Mouse (Mus musculus): ENCODE data around the gene Yjefn3. TPM values are rescaled to one million over a fixed set of nuclear protein-coding genes. Genes with fewer than 3 reads are reported as not detected.

Gene Yjefn3
- polyA plus RNA-seq, 1 experiment = not detected

- Histone ChIP-seq H3K4me1 (ENCODE audit: control insufficient read depth, insufficient read depth, low read length) (no peaks in the 10 kb centered on the region), H3K27ac (ENCODE audit: insufficient read depth, low read length) (no peak overlapping the region), H3K4me3 (ENCODE audit: insufficient read depth, low read length) (no peak overlapping the region)
- TF ChIP-seq POLR2A (IDR thresholded peaks at IDR 0.05; ENCODE audit: low read depth, low read length) (no peak), CTCF (IDR thresholded peaks at IDR 0.05; ENCODE audit: borderline replicate concordance, insufficient read depth, low read length) (no peak)
These were observed 20.3 kb downstream of the Yjefn3 start for GRCm38 (mm10) chr8:69882021-69882756.

- Histone ChIP-seq H3K27ac (ENCODE audit: insufficient read depth, low read length) (no peak overlapping the region), H3K4me1 (ENCODE audit: control insufficient read depth, insufficient read depth, low read length) (no peaks in the 10 kb centered on the region), H3K4me3 (ENCODE audit: insufficient read depth, low read length) (no peak overlapping the region)
- TF ChIP-seq CTCF (IDR thresholded peaks at IDR 0.05; ENCODE audit: borderline replicate concordance, insufficient read depth, low read length) (no peak), POLR2A (IDR thresholded peaks at IDR 0.05; ENCODE audit: low read depth, low read length) (no peak)
These were observed 21.1 kb downstream of the Yjefn3 start for GRCm38 (mm10) chr8:69881261-69881865.

GRCm38 (mm10) chr8:69880841-69881240 lies 21.7 kb downstream of the Yjefn3 start:
- no peaks in the 10 kb centered on the region for H3K4me1 ChIP-seq (ENCODE audit: control insufficient read depth, insufficient read depth, low read length)
- no peak overlapping the region for H3K4me3 ChIP-seq (ENCODE audit: insufficient read depth, low read length)
- H3K27ac ChIP-seq (ENCODE audit: insufficient read depth, low read length) = no peak overlapping the region
- TF ChIP-seq POLR2A (IDR thresholded peaks at IDR 0.05; ENCODE audit: low read depth, low read length) = no peak

DNA sequence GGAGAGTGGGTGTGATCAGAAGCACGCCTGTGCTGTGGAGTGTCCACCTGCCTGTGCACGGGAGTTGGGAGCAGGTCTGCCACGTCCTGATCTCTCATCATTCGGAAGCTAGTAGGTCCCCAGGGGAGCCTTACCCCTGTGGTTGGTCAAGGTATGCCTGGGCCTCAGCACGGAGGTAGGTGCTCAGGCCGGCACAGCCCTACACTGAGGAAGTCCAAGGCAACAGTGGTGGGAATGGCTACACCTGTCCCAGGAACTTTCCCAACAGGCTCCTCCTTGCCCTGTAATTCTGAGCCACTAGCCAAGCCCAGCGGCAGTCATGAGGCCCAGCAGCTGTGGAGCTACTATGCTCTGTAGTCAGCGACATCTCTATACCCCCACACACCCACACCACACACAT lies 22.8 kb downstream of the Yjefn3 start:
- H3K27ac ChIP-seq (ENCODE audit: insufficient read depth, low read length) = no peak overlapping the region
- no peak overlapping the region for H3K4me3 ChIP-seq (ENCODE audit: insufficient read depth, low read length)
- H3K4me1 ChIP-seq (ENCODE audit: control insufficient read depth, insufficient read depth, low read length) = no peaks in the 10 kb centered on the region
- TF ChIP-seq POLR2A (IDR thresholded peaks at IDR 0.05; ENCODE audit: low read depth, low read length) (no peak), CTCF (IDR thresholded peaks at IDR 0.05; ENCODE audit: borderline replicate concordance, insufficient read depth, low read length) (no peak)

DNA sequence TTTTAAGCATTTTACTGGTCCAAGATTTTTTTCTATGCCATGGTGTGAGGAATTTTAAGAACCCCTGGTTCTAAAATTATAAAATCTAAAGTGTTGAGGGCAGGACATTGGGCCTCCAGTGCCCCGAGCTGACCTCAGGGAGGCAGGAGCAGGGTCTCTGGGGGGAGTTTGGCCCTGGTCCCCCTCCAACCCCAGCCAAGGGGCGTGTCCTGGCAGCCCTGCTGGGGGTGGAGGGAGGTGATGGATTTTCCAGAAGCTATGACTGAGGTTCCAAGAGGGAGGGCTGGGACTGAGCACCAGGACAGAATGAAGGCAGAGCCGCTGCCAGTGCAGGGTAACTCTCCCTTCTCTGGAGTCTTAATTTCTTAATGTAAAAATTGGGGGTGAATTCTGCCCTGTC lies 24.5 kb downstream of the Yjefn3 start:
- Histone ChIP-seq H3K4me3 (ENCODE audit: insufficient read depth, low read length) (no peak overlapping the region), H3K27ac (ENCODE audit: insufficient read depth, low read length) (no peak overlapping the region), H3K4me1 (ENCODE audit: control insufficient read depth, insufficient read depth, low read length) (no peaks in the 10 kb centered on the region)
- no peak for TF ChIP-seq POLR2A (IDR thresholded peaks at IDR 0.05; ENCODE audit: low read depth, low read length)

GRCm38 (mm10) chr8:69877396-69877795 lies 25.1 kb downstream of the Yjefn3 start:
- TF ChIP-seq CTCF (IDR thresholded peaks at IDR 0.05; ENCODE audit: borderline replicate concordance, insufficient read depth, low read length) (no peak), POLR2A (IDR thresholded peaks at IDR 0.05; ENCODE audit: low read depth, low read length) (no peak)
- Histone ChIP-seq H3K4me1 (ENCODE audit: control insufficient read depth, insufficient read depth, low read length) (no peaks in the 10 kb centered on the region), H3K4me3 (ENCODE audit: insufficient read depth, low read length) (no peak overlapping the region), H3K27ac (ENCODE audit: insufficient read depth, low read length) (no peak overlapping the region)

DNA sequence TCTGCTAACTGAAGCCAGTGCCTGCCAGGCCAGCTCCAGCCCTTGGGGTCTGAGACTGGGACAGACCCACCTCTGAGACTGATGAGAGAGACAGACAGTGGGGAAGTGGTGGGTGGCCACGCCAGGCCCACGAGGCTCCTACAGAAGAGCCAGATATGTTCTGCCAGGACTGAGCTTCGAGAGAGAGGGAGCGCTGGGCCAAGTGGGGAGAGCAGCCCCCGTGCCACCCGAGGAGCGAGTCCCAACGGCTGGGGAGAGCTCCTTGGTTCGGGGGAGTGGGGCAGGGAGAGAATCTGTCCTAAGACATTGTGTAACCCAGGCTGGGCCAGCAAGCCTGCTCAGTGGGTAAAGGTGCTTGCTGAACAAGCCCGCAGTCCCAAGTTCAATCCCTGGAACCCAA lies 25.5 kb downstream of the Yjefn3 start:
- TF ChIP-seq POLR2A (IDR thresholded peaks at IDR 0.05; ENCODE audit: low read depth, low read length) = no peak
- TF ChIP-seq CTCF (IDR thresholded peaks at IDR 0.05; ENCODE audit: borderline replicate concordance, insufficient read depth, low read length) = no peak
- no peaks in the 10 kb centered on the region for H3K4me1 ChIP-seq (ENCODE audit: control insufficient read depth, insufficient read depth, low read length)
- no peak overlapping the region for H3K4me3 ChIP-seq (ENCODE audit: insufficient read depth, low read length)
- no peak overlapping the region for H3K27ac ChIP-seq (ENCODE audit: insufficient read depth, low read length)

DNA sequence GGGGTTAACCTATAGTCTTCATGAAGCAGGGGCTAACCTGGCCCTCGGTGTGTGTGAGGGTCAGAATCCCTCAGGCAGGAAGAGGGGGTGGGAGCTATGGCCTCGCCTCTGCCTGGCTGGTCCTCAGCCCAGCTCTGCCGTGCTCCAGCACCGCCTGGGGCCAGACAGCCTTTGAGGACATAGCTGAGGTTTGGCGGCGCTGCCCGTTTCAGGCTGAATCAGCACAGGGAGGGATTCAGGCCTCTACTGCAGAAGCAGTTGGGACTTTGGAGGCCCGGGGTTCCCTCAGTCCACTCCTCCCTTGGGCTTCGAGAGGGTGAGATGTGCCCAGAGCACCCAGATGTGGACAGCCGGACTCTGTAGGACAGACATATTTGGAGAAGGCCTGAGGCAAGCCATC lies 26.4 kb downstream of the Yjefn3 start:
- TF ChIP-seq POLR2A (IDR thresholded peaks at IDR 0.05; ENCODE audit: low read depth, low read length) (no peak), CTCF (IDR thresholded peaks at IDR 0.05; ENCODE audit: borderline replicate concordance, insufficient read depth, low read length) (no peak)
- Histone ChIP-seq H3K27ac (ENCODE audit: insufficient read depth, low read length) (no peak overlapping the region), H3K4me1 (ENCODE audit: control insufficient read depth, insufficient read depth, low read length) (no peaks in the 10 kb centered on the region), H3K4me3 (ENCODE audit: insufficient read depth, low read length) (no peak overlapping the region)

DNA sequence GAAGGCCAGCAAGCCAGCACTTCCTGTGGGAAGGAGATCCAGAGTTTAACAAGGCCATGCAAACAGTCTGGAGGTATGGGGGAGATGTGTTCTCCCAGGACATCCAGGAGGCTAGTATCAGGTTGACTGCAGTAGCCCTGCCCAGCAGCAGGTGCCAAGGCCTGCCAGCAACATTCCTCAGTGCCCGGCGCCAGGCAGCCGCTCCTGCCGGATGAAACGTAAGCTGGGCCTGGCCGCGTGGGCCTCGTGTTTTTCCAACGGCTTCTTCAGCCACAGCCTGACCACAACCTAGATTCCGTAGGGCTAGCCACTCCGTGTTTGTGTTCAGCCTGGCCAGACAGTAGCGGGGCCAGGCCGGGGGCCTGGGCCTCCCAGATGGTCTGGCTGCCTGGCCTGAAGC lies 27.9 kb downstream of the Yjefn3 start:
- Histone ChIP-seq H3K4me1 (ENCODE audit: control insufficient read depth, insufficient read depth, low read length) (no peaks in the 10 kb centered on the region), H3K4me3 (ENCODE audit: insufficient read depth, low read length) (no peak overlapping the region), H3K27ac (ENCODE audit: insufficient read depth, low read length) (no peak overlapping the region)
- no peak for TF ChIP-seq POLR2A (IDR thresholded peaks at IDR 0.05; ENCODE audit: low read depth, low read length)
- TF ChIP-seq CTCF (IDR thresholded peaks at IDR 0.05; ENCODE audit: borderline replicate concordance, insufficient read depth, low read length) = no peak

- H3K27ac ChIP-seq (ENCODE audit: insufficient read depth, low read length) = no peak overlapping the region
- H3K4me1 ChIP-seq (ENCODE audit: control insufficient read depth, insufficient read depth, low read length) = no peaks in the 10 kb centered on the region
- no peak for TF ChIP-seq POLR2A (IDR thresholded peaks at IDR 0.05; ENCODE audit: low read depth, low read length)
- peak; percentile 59; the same call in 1 of the 2 replicates for TF ChIP-seq CTCF (IDR thresholded peaks at IDR 0.05; ENCODE audit: borderline replicate concordance, insufficient read depth, low read length)
- H3K4me3 ChIP-seq (ENCODE audit: insufficient read depth, low read length) = no peak overlapping the region
These were observed 28.4 kb downstream of the Yjefn3 start for GRCm38 (mm10) chr8:69874155-69874554.
